Mouse (Mus musculus): ENCODE measurements around the gene Myh6. TPM values are rescaled to one million over a fixed set of nuclear protein-coding genes. Genes with fewer than 3 reads are reported as not detected.
"Not testable (repeated sequence)": the region's sequence is repeated elsewhere in the genome, so short reads cannot be mapped to it uniquely, and the experiment has no call there.

The Myh6 gene
- polyA plus RNA-seq, 1 experiment from 2014 or later = 0.65 TPM

GRCm38 (mm10) chr14:54996793-54997192 lies 30.1 kb upstream of the Myh6 start:
- H3K27me3 ChIP-seq (replicated peaks; ENCODE audit: control insufficient read depth, insufficient read depth, low read length) = no peaks in the 10 kb centered on the region
- H3K9me3 ChIP-seq (ENCODE audit: control insufficient read depth, low read length) = no peaks in the 10 kb centered on the region
- no peak overlapping the region; the same call in 1 of the 2 replicates for H3K27ac ChIP-seq (ENCODE audit: low read length)
- no peak for ATAC-seq
- no peak overlapping the region; the same call in 1 of the 2 replicates for H3K9ac ChIP-seq (replicated peaks; ENCODE audit: low read depth, low read length)
- H3K4me2 ChIP-seq (ENCODE audit: low read length) = no peak overlapping the region
- WGBS = 51% methylated on average over 9 of the region's 9 CpGs
- H3K36me3 ChIP-seq (ENCODE audit: control insufficient read depth, insufficient read depth) = no peaks in the 10 kb centered on the region
- H3K4me1 ChIP-seq (replicated peaks; ENCODE audit: control insufficient read depth, insufficient read depth, low read length) = peaks cover 33% of the 10 kb centered on the region
- H3K4me3 ChIP-seq (replicated peaks; ENCODE audit: low read length) = no peak overlapping the region

- 12% methylated on average over 14 of the region's 14 CpGs for WGBS
- ATAC-seq = peak; percentile 84
These were observed 28.9 kb upstream of the Myh6 start for GRCm38 (mm10) chr14:54995457-54996138.

GRCm38 (mm10) chr14:54994869-54995186 lies 28.1 kb upstream of the Myh6 start:
- Histone ChIP-seq H3K27me3 (replicated peaks; ENCODE audit: control insufficient read depth, insufficient read depth, low read length) (no peaks in the 10 kb centered on the region), H3K4me1 (replicated peaks; ENCODE audit: control insufficient read depth, insufficient read depth, low read length) (peaks cover 33% of the 10 kb centered on the region), H3K36me3 (ENCODE audit: control insufficient read depth, insufficient read depth) (no peaks in the 10 kb centered on the region), H3K4me3 (replicated peaks; ENCODE audit: low read length) (no peak overlapping the region), H3K9me3 (ENCODE audit: control insufficient read depth, low read length) (no peaks in the 10 kb centered on the region), H3K9ac (replicated peaks; ENCODE audit: low read depth, low read length) (0 out of 2 replicates have a peak overlapping the region, but pooled peaks have one; percentile 12), H3K27ac (ENCODE audit: low read length) (peak overlapping the region; percentile 94), H3K4me2 (ENCODE audit: low read length) (no peak overlapping the region)
- ATAC-seq = 0 out of 2 replicates have a peak, but pooled peaks have one; percentile 1

More at GRCm38 (mm10) chr14:54995457-54996138, 28.9 kb upstream of the Myh6 start:
- Histone ChIP-seq H3K9ac (replicated peaks; ENCODE audit: low read depth, low read length) (peak overlapping the region; percentile 58), H3K4me2 (ENCODE audit: low read length) (peak overlapping the region; percentile 22; the same call in 1 of the 2 replicates), H3K27me3 (replicated peaks; ENCODE audit: control insufficient read depth, insufficient read depth, low read length) (no peaks in the 10 kb centered on the region), H3K36me3 (ENCODE audit: control insufficient read depth, insufficient read depth) (no peaks in the 10 kb centered on the region), H3K4me3 (replicated peaks; ENCODE audit: low read length) (no peak overlapping the region), H3K9me3 (ENCODE audit: control insufficient read depth, low read length) (no peaks in the 10 kb centered on the region), H3K27ac (ENCODE audit: low read length) (peak overlapping the region; percentile 94), H3K4me1 (replicated peaks; ENCODE audit: control insufficient read depth, insufficient read depth, low read length) (peaks cover 33% of the 10 kb centered on the region)

GRCm38 (mm10) chr14:54994136-54994868 lies 27.6 kb upstream of the Myh6 start, which contains the start of gene Myh7:
Myh7 (minus strand) TSS chr14:54994626.
- H3K4me2 ChIP-seq (ENCODE audit: low read length) = peak within 1 kb of the TSS; percentile 22; the same call in 1 of the 2 replicates
- no peak for ATAC-seq
- no peaks in the 10 kb centered on the region for H3K27me3 ChIP-seq (replicated peaks; ENCODE audit: control insufficient read depth, insufficient read depth, low read length)
- H3K4me3 ChIP-seq (replicated peaks; ENCODE audit: low read length) = no peak within 1 kb of the TSS
- peak within 1 kb of the TSS; percentile 58 for H3K9ac ChIP-seq (replicated peaks; ENCODE audit: low read depth, low read length)
- H3K36me3 ChIP-seq (ENCODE audit: control insufficient read depth, insufficient read depth) = no peaks in the 10 kb centered on the region
- WGBS = 50% methylated on average over 11 of the region's 11 CpGs
- peaks cover 33% of the 10 kb centered on the region for H3K4me1 ChIP-seq (replicated peaks; ENCODE audit: control insufficient read depth, insufficient read depth, low read length)
- H3K27ac ChIP-seq (ENCODE audit: low read length) = peak within 1 kb of the TSS; percentile 94
- no peaks in the 10 kb centered on the region for H3K9me3 ChIP-seq (ENCODE audit: control insufficient read depth, low read length)

GRCm38 (mm10) chr14:54993636-54994035 lies 26.9 kb upstream of the Myh6 start:
- no peak overlapping the region for H3K4me3 ChIP-seq (replicated peaks; ENCODE audit: low read length)
- H3K4me2 ChIP-seq (ENCODE audit: low read length) = no peak overlapping the region
- no peaks in the 10 kb centered on the region for H3K9me3 ChIP-seq (ENCODE audit: control insufficient read depth, low read length)
- WGBS = 63% methylated on average over 10 of the region's 10 CpGs
- H3K36me3 ChIP-seq (ENCODE audit: control insufficient read depth, insufficient read depth) = no peaks in the 10 kb centered on the region
- no peak overlapping the region for H3K9ac ChIP-seq (replicated peaks; ENCODE audit: low read depth, low read length)
- peaks cover 33% of the 10 kb centered on the region for H3K4me1 ChIP-seq (replicated peaks; ENCODE audit: control insufficient read depth, insufficient read depth, low read length)
- ATAC-seq = no peak
- H3K27ac ChIP-seq (ENCODE audit: low read length) = no peak overlapping the region
- H3K27me3 ChIP-seq (replicated peaks; ENCODE audit: control insufficient read depth, insufficient read depth, low read length) = no peaks in the 10 kb centered on the region

- Histone ChIP-seq H3K9ac (replicated peaks; ENCODE audit: low read depth, low read length) (no peak overlapping the region), H3K27ac (ENCODE audit: low read length) (no peak overlapping the region), H3K36me3 (ENCODE audit: control insufficient read depth, insufficient read depth) (no peaks in the 10 kb centered on the region), H3K9me3 (ENCODE audit: control insufficient read depth, low read length) (no peaks in the 10 kb centered on the region), H3K27me3 (replicated peaks; ENCODE audit: control insufficient read depth, insufficient read depth, low read length) (no peaks in the 10 kb centered on the region), H3K4me3 (replicated peaks; ENCODE audit: low read length) (no peak overlapping the region), H3K4me2 (ENCODE audit: low read length) (no peak overlapping the region), H3K4me1 (replicated peaks; ENCODE audit: control insufficient read depth, insufficient read depth, low read length) (peaks cover 31% of the 10 kb centered on the region)
- WGBS = 89% methylated on average over 10 of the region's 10 CpGs
- ATAC-seq = no peak
These were observed 25.5 kb upstream of the Myh6 start for GRCm38 (mm10) chr14:54992196-54992595.

- peaks cover 10% of the 10 kb centered on the region for H3K4me1 ChIP-seq (replicated peaks; ENCODE audit: control insufficient read depth, insufficient read depth, low read length)
- no peak overlapping the region; the same call in 1 of the 2 replicates for H3K27ac ChIP-seq (ENCODE audit: low read length)
- no peak for ATAC-seq
- no peak overlapping the region for H3K4me3 ChIP-seq (replicated peaks; ENCODE audit: low read length)
- H3K27me3 ChIP-seq (replicated peaks; ENCODE audit: control insufficient read depth, insufficient read depth, low read length) = no peaks in the 10 kb centered on the region
- no peaks in the 10 kb centered on the region for H3K9me3 ChIP-seq (ENCODE audit: control insufficient read depth, low read length)
- 76% methylated on average over 8 of the region's 8 CpGs for WGBS
- no peak overlapping the region for H3K4me2 ChIP-seq (ENCODE audit: low read length)
- no peaks in the 10 kb centered on the region for H3K36me3 ChIP-seq (ENCODE audit: control insufficient read depth, insufficient read depth)
- H3K9ac ChIP-seq (replicated peaks; ENCODE audit: low read depth, low read length) = no peak overlapping the region
These were observed 23.2 kb upstream of the Myh6 start for GRCm38 (mm10) chr14:54989886-54990441.

GRCm38 (mm10) chr14:54988882-54989281 lies 22.2 kb upstream of the Myh6 start:
- Histone ChIP-seq H3K36me3 (ENCODE audit: control insufficient read depth, insufficient read depth) (no peaks in the 10 kb centered on the region), H3K27me3 (replicated peaks; ENCODE audit: control insufficient read depth, insufficient read depth, low read length) (no peaks in the 10 kb centered on the region), H3K9ac (replicated peaks; ENCODE audit: low read depth, low read length) (no peak overlapping the region), H3K4me3 (replicated peaks; ENCODE audit: low read length) (no peak overlapping the region), H3K4me1 (replicated peaks; ENCODE audit: control insufficient read depth, insufficient read depth, low read length) (no peaks in the 10 kb centered on the region; the same call in 1 of the 2 replicates), H3K9me3 (ENCODE audit: control insufficient read depth, low read length) (no peaks in the 10 kb centered on the region), H3K4me2 (ENCODE audit: low read length) (no peak overlapping the region), H3K27ac (ENCODE audit: low read length) (no peak overlapping the region)
- ATAC-seq = no peak
- WGBS = 91% methylated on average over 13 of the region's 13 CpGs

- H3K4me2 ChIP-seq (ENCODE audit: low read length); H3K4me3 ChIP-seq (replicated peaks; ENCODE audit: low read length); H3K9ac ChIP-seq (replicated peaks; ENCODE audit: low read depth, low read length); H3K36me3 ChIP-seq (ENCODE audit: control insufficient read depth, insufficient read depth); H3K27me3 ChIP-seq (replicated peaks; ENCODE audit: control insufficient read depth, insufficient read depth, low read length); ATAC-seq; H3K27ac ChIP-seq (ENCODE audit: low read length); H3K4me1 ChIP-seq (replicated peaks; ENCODE audit: control insufficient read depth, insufficient read depth, low read length); H3K9me3 ChIP-seq (ENCODE audit: control insufficient read depth, low read length): not testable (repeated sequence)
- 91% methylated on average over 9 of the region's 9 CpGs for WGBS
These were observed 21.7 kb upstream of the Myh6 start for GRCm38 (mm10) chr14:54988350-54988874.

Data from forebrain, embryonic 16.5 days (tissue).